Mouse (Mus musculus): ENCODE measurements at regions not wholly inside any gene's neighbourhood (a gene's known extent, or its start where the extent isn't known, plus 50 kb on each side); places are given as distances from the start of the nearest gene placed in this dataset.

DNA sequence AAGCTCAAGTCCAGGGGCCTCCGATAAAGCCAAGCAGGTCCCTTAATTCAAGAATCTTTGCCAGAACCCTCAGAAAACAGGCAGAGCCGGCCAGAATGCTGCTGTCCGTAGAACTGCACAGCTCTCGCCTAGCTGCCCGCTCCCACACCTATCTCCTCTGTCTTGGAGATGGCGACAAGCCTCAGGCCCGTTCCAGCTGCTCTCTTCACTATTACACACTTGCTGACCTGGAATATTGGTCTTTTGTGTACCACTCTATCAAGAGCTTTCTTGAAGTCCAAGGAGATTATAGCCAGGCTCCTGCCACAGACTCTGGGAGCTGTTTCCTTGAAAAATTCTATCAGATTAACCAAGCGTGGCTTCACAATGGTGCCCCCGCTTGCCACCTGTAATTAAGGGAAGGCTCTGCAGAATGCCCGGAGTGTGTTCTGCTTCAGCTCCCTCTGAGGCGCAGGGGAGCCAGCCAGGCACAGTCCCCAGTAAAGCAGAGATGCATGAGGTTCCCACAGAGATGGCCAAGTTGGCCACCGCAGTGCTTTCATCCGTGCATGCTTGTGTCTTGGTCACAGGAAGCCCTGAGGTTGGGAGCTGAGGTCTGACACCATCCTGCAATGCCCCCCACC, 496.8 kb downstream of the Cdh26 start:
- no peak for DNase-seq (ENCODE audit: low spot score)

DNA sequence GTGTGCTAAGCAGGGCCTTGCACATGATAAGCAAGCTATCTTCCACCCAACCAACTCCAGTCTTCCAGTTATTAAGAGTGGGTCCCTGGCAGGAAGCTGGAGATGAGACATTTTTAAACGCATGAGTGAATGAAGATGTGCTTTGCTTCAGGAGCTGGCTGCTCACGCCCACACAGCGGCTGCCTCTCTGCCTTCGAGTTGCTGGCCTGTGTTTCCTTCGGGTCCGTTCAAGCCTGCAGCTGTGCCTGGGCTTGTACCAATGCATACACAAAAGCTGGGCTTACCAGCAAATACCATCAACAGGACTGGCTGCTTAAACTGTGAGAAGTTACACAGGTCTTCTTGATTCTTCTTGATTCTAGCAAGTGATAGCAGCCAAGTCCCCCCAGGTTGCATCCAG, 498.7 kb downstream of the Cdh26 start:
- DNase-seq (ENCODE audit: low spot score) = no peak

GRCm38 (mm10) chr2:178930125-178930524, 499.8 kb downstream of the Cdh26 start:
- DNase-seq (ENCODE audit: low spot score) = no peak

- DNase-seq (ENCODE audit: low spot score) = no peak
Observed at GRCm38 (mm10) chr2:178948471-178948870, 493.8 kb upstream of the Cdh4 start.

DNA sequence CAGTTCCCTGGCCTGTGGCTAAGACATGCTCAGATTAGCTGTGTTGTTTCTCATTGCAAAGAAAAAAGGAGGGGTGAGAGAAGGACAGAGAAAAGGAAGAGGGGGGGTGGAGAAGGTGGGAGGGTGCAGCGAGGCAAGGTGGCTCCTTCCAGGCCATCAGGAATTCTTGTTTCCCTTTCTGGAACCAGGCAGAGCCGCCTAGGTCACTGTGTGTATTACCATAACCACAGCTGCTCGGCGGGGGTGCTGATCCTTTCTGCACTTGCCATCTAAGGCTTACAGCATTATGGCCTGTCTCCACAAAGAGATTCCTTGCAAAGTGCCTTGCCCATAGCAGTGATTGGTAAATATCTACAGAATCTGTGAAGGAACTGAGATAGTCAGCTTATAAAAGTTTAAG, 493.1 kb upstream of the Cdh4 start:
- no peak for DNase-seq (ENCODE audit: low spot score)

DNA sequence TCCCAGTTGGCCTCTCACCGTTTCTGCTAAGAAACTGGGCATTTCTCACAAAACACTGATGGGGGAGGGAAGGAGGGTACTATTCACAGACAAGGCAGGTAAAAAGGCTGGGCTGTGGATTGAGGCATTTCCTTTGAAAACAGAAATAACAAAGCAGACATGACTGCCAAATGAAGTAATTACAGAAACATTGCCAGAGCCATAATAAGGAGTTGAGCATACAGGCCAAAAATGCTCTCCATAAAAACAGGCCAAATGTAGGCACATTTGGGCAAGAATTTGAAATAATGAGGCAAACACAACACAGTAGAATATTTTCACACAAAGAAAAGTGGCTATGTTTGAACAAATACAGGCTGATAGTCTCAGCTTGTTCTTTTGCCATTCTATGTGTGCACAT, 491.9 kb upstream of the Cdh4 start:
- DNase-seq (ENCODE audit: low spot score) = no peak

- DNase-seq (ENCODE audit: low spot score) = no peak
Observed at GRCm38 (mm10) chr2:178954420-178955067, 487.7 kb upstream of the Cdh4 start.

- no peak for DNase-seq (ENCODE audit: low spot score)
Observed at GRCm38 (mm10) chr2:178958829-178959228, 483.4 kb upstream of the Cdh4 start.

GRCm38 (mm10) chr2:178959603-178960002, 482.6 kb upstream of the Cdh4 start:
- no peak for DNase-seq (ENCODE audit: low spot score)

DNA sequence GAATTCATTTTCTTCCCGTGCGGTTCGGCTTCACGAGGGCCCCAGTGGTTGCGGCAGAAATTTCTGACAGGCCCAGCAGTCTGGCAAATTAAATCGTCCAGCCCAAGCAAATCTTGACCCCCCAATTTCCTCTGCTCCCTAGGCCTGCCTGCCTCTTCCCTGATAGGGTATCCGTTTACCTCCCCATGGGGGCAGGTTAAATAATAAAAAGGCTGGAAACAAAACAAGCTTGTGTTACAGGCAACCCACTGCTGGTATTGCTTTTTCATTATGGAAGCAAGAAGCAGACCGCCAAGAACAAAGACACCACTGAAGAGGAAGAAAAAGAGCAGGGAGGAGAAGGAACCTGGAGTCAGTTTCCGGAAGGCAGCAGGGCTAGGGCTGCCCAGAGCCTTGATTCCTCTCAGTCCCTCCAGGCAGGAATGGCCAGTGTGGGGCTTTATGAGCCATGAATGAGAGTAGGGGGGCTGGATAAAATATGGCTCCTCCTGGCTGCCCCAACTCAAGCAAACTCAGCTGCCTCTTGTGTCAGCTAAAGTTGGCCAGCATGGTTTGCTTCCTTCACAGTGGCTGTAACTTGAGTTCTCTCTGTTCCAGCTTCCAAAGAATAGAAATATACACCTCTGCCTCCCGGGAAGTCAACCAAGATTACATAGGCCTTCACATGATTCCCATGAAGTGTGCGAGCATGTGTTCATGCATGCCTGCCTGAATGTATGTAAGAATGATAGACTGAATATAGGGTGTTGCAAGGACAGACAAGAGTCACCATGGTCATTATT, 474.5 kb upstream of the Cdh4 start:
- no peak for DNase-seq (ENCODE audit: low spot score)

DNA sequence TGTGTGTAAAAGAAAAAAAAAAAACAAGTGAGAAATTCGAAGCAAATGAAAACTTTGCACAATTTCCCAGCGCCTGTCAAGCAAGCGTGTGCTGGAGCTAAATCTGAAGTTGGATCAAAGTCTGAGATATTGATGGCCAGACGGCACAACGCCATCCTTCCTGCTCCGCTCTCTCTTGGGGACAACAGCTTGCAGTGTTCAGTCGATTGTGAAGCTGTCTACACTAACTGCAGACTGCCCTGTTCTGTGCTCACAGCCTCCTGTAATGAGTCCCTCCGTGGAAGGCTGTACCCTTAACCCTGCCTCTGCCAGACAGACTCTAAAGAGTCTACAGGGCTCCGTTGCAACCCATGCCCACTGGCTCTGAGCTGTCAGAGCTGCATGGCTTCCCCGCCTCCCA, 472.5 kb upstream of the Cdh4 start:
- DNase-seq (ENCODE audit: low spot score) = no peak

- no peak for DNase-seq (ENCODE audit: low spot score)
Observed at GRCm38 (mm10) chr2:178975366-178975765, 466.9 kb upstream of the Cdh4 start.

- no peak for DNase-seq (ENCODE audit: low spot score)
Observed at GRCm38 (mm10) chr2:178976046-178976445, 466.2 kb upstream of the Cdh4 start.

GRCm38 (mm10) chr2:178976495-178976894, 465.7 kb upstream of the Cdh4 start:
- DNase-seq (ENCODE audit: low spot score) = no peak

DNA sequence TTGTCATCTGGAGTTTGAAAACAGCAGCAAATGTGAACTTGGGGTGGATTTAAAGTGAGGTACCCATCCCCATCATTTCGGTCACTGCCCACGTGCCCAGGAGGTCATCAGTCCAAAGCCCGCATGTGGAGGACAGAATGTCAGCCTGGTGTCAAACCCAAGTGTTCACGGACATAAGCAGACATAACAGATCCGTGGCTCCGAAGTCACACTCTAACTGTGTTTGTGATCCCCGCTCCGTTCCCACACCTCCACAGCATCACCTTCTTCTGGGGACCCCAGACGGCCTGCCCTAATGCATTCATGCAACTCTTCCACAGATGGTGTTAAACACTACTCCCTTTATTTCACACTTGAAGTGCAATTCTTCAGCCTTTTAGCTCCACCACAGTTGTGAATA, 462.8 kb upstream of the Cdh4 start:
- no peak for DNase-seq (ENCODE audit: low spot score)

DNA sequence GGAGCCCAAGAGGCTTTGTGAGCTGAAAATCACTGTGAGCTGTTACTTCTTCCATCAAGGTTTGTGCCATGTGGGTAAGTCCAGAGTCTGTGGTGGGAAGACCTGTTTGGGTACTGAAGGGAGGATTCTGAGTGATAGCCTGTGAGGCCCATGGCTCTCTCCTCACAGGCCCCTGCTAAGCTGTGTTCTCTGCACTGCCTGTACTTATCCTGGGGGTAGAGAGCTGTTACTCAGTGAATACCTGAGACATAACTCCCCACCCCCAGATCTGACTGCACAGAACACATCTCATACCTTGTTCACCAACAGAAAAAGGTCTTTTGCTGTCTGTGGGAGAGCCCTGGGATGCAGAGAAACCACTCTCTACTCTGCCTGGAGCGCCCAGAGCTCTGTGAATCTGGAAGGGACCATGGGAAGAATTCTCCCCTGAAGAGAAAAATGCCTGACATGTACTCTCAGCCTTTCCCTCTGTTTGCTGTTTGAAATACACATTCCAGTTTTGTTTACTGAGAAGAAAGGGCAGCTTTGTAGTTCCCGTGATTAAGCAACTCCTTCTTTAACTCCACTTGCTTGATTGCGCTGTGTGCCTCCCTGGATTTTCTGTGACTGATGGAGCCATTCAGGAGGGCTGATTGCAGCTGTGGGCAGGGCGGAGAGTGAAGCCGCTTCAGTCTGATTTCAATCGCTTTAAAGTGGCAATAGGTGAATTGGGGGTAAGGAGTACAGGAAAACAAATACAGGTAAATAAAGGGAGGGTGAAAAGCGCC, 460.3 kb upstream of the Cdh4 start:
- no peak for DNase-seq (ENCODE audit: low spot score)

DNA sequence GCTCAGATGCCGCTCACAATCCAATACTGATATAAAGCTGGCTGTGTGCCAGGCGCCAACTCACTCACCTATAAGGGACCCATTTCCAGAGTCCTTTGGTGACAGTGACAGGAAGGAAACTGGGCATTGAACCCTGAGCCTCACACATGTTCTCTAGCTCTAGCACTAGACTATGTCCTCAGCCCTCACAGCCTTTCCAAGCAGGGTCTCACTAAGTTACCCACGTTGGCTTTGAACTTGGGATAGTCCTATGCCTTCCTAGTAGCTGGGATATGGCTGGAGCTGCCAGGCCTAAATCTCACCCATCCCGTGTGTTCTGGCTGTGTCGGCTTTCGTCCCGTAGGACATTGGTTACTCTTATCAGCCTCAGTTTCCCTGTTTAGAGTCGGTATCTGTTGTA, 458.4 kb upstream of the Cdh4 start:
- DNase-seq (ENCODE audit: low spot score) = no peak

DNA sequence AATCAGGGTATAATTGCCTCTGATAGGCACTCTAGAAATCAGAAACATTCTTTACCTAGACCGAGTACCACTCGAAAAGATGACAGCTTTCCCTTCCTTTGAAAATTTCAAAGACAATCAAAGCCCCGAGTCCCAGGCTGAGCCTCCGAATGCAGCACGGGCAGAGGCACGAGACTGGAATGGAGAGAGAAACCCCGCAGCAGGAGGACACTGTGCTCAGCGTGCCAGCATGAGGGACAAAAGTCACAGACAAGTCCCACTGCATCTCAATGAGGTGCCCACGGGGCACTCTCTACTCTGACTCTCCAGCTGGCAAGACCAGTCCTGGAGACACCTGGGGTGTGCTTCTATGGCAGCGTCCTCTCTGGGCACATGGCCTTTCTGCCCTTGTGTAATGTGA, 454.3 kb upstream of the Cdh4 start:
- no peak for DNase-seq (ENCODE audit: low spot score)

GRCm38 (mm10) chr2:178989291-178989690, 452.9 kb upstream of the Cdh4 start:
- DNase-seq (ENCODE audit: low spot score) = no peak

- no peak for DNase-seq (ENCODE audit: low spot score)
Observed at GRCm38 (mm10) chr2:178989784-178990183, 452.4 kb upstream of the Cdh4 start.

DNA sequence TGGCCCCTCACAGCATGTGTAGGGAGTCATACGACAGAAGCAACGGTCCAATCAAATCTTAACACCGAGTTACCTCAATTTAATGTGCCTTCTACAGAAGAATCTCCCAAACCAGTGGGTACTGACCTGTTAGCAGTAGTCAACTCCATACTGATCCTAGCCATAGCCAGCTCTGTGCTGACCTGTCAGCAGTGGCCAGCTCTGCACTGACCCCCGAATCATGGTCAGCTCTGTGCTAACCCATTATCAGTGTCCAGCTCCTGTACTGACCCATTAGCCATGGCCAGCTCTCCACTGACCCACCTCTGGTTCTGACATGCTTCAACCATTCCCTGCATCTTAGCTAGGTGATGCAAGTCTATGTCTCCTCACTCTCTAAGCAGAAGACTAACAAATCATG, 451.3 kb upstream of the Cdh4 start:
- DNase-seq (ENCODE audit: low spot score) = no peak

DNA sequence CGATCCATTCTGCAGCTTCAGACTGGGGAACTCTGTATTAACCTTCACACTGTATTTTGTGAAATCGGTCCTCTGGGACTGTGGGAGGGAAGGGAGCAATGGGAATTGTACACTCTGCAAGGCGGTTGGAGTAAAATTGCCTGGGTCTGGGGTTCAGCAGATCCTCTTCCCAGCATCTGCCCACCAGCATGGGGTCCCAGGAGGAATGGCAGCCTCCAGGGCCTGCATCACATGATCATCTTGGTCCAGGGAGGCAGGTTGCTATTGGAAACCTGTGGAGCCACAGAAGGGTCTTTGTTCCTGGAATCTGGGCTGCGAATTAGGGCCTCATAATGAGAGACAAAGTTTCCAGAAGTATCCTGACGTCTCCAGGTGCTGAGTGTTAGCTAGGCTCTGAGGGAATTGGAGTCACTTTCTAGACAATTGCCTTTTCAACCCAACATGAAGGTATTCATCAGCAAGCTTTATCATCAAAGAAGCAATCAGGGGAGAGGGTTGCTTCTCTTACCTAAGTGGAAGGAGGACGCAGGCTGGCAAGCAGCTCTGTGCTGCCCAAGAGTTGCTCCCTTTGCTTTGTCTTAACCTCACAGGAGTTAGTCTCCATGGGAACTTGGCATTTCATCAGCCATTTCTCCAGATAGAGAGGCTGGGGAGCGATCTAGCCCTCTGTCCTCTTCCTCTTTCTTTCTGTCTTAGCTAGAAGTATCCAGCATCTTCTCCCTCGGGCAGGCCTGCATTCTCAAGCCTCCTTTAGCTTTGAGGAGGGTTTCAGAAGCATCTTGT, 449.7 kb upstream of the Cdh4 start:
- DNase-seq (ENCODE audit: low spot score) = no peak
